8 mouse cellular contexts compared by ENCODE assay signal in the genomic region with DNA sequence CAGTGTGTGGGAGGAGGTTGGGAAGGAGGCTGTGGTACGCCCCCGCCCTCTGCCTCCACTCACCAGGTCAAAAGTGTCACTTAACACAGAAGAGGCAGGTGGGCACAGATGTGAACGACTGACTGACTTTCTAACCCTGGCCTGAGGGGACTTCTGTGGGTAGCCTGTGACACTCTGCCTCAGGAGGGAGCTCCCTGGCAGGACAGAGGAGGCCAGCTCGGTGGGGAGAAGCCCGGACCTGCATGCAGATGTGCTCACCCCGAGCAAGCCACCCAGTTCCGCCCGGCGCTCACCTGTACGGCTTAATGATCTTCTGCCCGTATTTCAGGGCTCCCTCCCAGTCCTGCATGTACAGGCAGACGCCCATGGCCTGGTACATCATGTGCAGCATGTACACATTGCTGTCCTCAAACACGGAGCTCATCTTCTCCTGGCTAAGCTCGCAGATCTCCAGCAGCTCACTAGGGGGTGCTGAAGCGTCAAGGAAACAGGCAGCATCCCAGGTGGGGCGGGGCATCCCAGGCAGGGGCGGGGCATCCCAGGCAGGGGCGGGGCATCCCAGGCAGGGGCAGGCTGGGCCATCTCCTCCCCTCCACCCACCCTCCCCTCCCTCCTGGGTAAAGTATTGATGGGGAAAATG. TPM values are rescaled to one million over a fixed set of nuclear protein-coding genes. Genes with fewer than 3 reads are reported as not detected.
DNase-seq lines count a peak whose midpoint lies in the region; ATAC-seq and TF ChIP-seq lines count a peak whose summit lies in the region.

No protein-coding gene starts in this region.

- H3K4me3 ChIP-seq in forebrain, embryonic 11.5 days (ENCODE audit: low read depth, low read length): no peak overlapping the region
- no peak overlapping the region for H3K4me3 ChIP-seq in forebrain, embryonic 14.5 days (ENCODE audit: low read depth, low read length)
- no peak overlapping the region for H3K4me3 ChIP-seq in intestine, embryonic 14.5 days (ENCODE audit: low read depth, low read length)
- no peak overlapping the region for H3K4me3 ChIP-seq in stomach, postnatal 0 days (ENCODE audit: low read depth, low read length)

- H3K4me1 ChIP-seq in forebrain, embryonic 11.5 days (replicated peaks; ENCODE audit: control insufficient read depth, insufficient read depth, low read length): peaks cover 6% of the 10 kb centered on the region; the same call in 1 of the 2 replicates
- no peaks in the 10 kb centered on the region for H3K4me1 ChIP-seq in forebrain, embryonic 14.5 days (ENCODE audit: control insufficient read depth, insufficient read depth, low read length)
- no peaks in the 10 kb centered on the region for H3K4me1 ChIP-seq in intestine, embryonic 14.5 days (replicated peaks; ENCODE audit: control insufficient read depth, insufficient read depth, low read length)
- 0 out of 2 replicates have a peak, but pooled peaks cover 4% of the 10 kb centered on the region for H3K4me1 ChIP-seq in stomach, postnatal 0 days (replicated peaks; ENCODE audit: control insufficient read depth, insufficient read depth)

- no peaks in the 10 kb centered on the region for H3K27me3 ChIP-seq in forebrain, embryonic 11.5 days (ENCODE audit: control insufficient read depth, insufficient read depth, low read length)
- H3K27me3 ChIP-seq in forebrain, embryonic 14.5 days (replicated peaks; ENCODE audit: control insufficient read depth, insufficient read depth, low read length): no peaks in the 10 kb centered on the region
- H3K27me3 ChIP-seq in intestine, embryonic 14.5 days (replicated peaks; ENCODE audit: control insufficient read depth, insufficient read depth, low read length): no peaks in the 10 kb centered on the region
- H3K27me3 ChIP-seq in stomach, postnatal 0 days (ENCODE audit: control insufficient read depth, insufficient read depth, low read length): no peaks in the 10 kb centered on the region

- peak; percentile 80 for TF ChIP-seq CTCF in stomach, postnatal 0 days (IDR thresholded peaks at IDR 0.05; ENCODE audit: low read depth)

- DNase-seq in forebrain, embryonic 11.5 days (ENCODE audit: low spot score): peak; percentile 81
- DNase-seq in forebrain, embryonic 14.5 days (ENCODE audit: low spot score): no peak
- DNase-seq in R1 (ENCODE audit: low read depth, low spot score): peak; percentile 90
- DNase-seq in embryo, embryonic 10 days (ENCODE audit: low spot score): peak; percentile 74
- DNase-seq in intestine, embryonic 14.5 days (ENCODE audit: low spot score): peak; percentile 66
- DNase-seq in left cerebral cortex, adult 11 months (ENCODE audit: low spot score): peak; percentile 47
- peak; percentile 69 for DNase-seq in lung, postnatal 36 days
- peak; percentile 72 for DNase-seq in stomach, postnatal 0 days (ENCODE audit: low spot score)

- TF ChIP-seq EP300 in stomach, postnatal 0 days (optimal IDR thresholded peaks at IDR 0.05): no peak

- no peaks in the 10 kb centered on the region for H3K36me3 ChIP-seq in forebrain, embryonic 11.5 days (ENCODE audit: control insufficient read depth, insufficient read depth, low read length)
- H3K36me3 ChIP-seq in forebrain, embryonic 14.5 days (ENCODE audit: control insufficient read depth, insufficient read depth, low read length): no peaks in the 10 kb centered on the region
- 0 out of 2 replicates have a peak, but pooled peaks cover 18% of the 10 kb centered on the region for H3K36me3 ChIP-seq in intestine, embryonic 14.5 days (ENCODE audit: control insufficient read depth, insufficient read depth, low read length)
- no peaks in the 10 kb centered on the region; the same call in 1 of the 2 replicates for H3K36me3 ChIP-seq in stomach, postnatal 0 days (ENCODE audit: control insufficient read depth, insufficient read depth, low read length)

- no peaks in the 10 kb centered on the region for H3K9me3 ChIP-seq in forebrain, embryonic 11.5 days (ENCODE audit: control insufficient read depth, low read length)
- H3K9me3 ChIP-seq in forebrain, embryonic 14.5 days (replicated peaks; ENCODE audit: control insufficient read depth, low read length): no peaks in the 10 kb centered on the region
- no peaks in the 10 kb centered on the region for H3K9me3 ChIP-seq in intestine, embryonic 14.5 days (ENCODE audit: control insufficient read depth, low read length)
- H3K9me3 ChIP-seq in stomach, postnatal 0 days (ENCODE audit: control insufficient read depth, low read length): no peaks in the 10 kb centered on the region

- no peak overlapping the region for H3K4me2 ChIP-seq in forebrain, embryonic 11.5 days (ENCODE audit: low read depth, low read length, severe bottlenecking)
- no peak overlapping the region for H3K4me2 ChIP-seq in forebrain, embryonic 14.5 days (ENCODE audit: low read length)
- H3K4me2 ChIP-seq in intestine, embryonic 14.5 days (ENCODE audit: low read length): no peak overlapping the region
- no peak overlapping the region for H3K4me2 ChIP-seq in stomach, postnatal 0 days (replicated peaks; ENCODE audit: low read depth)

- peak; percentile 22; the same call in 1 of the 2 replicates for ATAC-seq in forebrain, embryonic 11.5 days (replicated peaks; ENCODE audit: low FRiP score)
- ATAC-seq in forebrain, embryonic 14.5 days: no peak
- ATAC-seq in intestine, embryonic 14.5 days (replicated peaks; ENCODE audit: low FRiP score, low TSS enrichment, low read depth): no peak
- peak; percentile 26; the same call in 1 of the 2 replicates for ATAC-seq in stomach, postnatal 0 days (ENCODE audit: low FRiP score, low TSS enrichment)

- 35% methylated on average over 18 of the region's 18 CpGs for WGBS in forebrain, embryonic 11.5 days
- 34% methylated on average over 18 of the region's 18 CpGs for WGBS in forebrain, embryonic 14.5 days
- WGBS in intestine, embryonic 14.5 days: 39% methylated on average over 18 of the region's 18 CpGs
- 47% methylated on average over 16 of the region's 18 CpGs for WGBS in stomach, postnatal 0 days

- no peak overlapping the region for H3K9ac ChIP-seq in forebrain, embryonic 11.5 days (ENCODE audit: low read length)
- no peak overlapping the region for H3K9ac ChIP-seq in forebrain, embryonic 14.5 days (ENCODE audit: low read length)
- no peak overlapping the region for H3K9ac ChIP-seq in intestine, embryonic 14.5 days (ENCODE audit: low read length)
- no peak overlapping the region for H3K9ac ChIP-seq in stomach, postnatal 0 days (ENCODE audit: low read length)

- H3K27ac ChIP-seq in forebrain, embryonic 11.5 days (ENCODE audit: low read depth, low read length): no peak overlapping the region
- no peak overlapping the region for H3K27ac ChIP-seq in forebrain, embryonic 14.5 days (ENCODE audit: low read depth, low read length)
- no peak overlapping the region for H3K27ac ChIP-seq in intestine, embryonic 14.5 days (ENCODE audit: low read depth)
- H3K27ac ChIP-seq in stomach, postnatal 0 days (replicated peaks): no peak overlapping the region

RNA-seq across cellular contexts. Expression of a gene that starts 38.5 kb away (rescaled TPM):
- polyA plus RNA-seq in forebrain, embryonic 11.5 days (2014; fragmentation: Nextera tagmentation; extraction: Ambion mirVana): 43.1 and 46.0 TPM in 2 replicates
- polyA plus RNA-seq in forebrain, embryonic 14.5 days (2014; fragmentation: Nextera tagmentation; extraction: Ambion mirVana): 63.9 and 70.5 TPM in 2 replicates
- 124 and 127 TPM in 2 replicates for polyA plus RNA-seq in intestine, embryonic 14.5 days (2014; fragmentation: Nextera tagmentation; extraction: Ambion mirVana)
- 59.0 and 61.7 TPM in 2 replicates for polyA plus RNA-seq in stomach, postnatal 0 days (2015; fragmentation: Nextera tagmentation; extraction: Ambion mirVana)

Comparison
In these comparisons a context has a peak if more than half of its experiments do, and no peak if none do; other contexts are left out.
1. ATAC-seq: peak in forebrain, embryonic 11.5 days (single experiment) and stomach, postnatal 0 days (single experiment); none in forebrain, embryonic 14.5 days (single experiment) and intestine, embryonic 14.5 days (single experiment).